Mouse (Mus musculus) hindbrain, embryonic 16.5 days (tissue): Measurements from ENCODE around the gene Fars2. TPM values are rescaled to one million over a fixed set of nuclear protein-coding genes. Genes with fewer than 3 reads are reported as not detected.

Experiments used
- ATAC-seq: fragments of 200-750 bp; cut with Nextera tagmentation; 2 replicates; pipeline ENCODE4 v1.8.0; 2017; ENCODE audit warnings: moderate TSS enrichment, moderate library complexity
- H3K27ac ChIP-seq: fragments of 300-500 bp; sonication (generic); 2 replicates; pipeline ENCODE4 v1.5.1; 2014; ENCODE audit warnings: low read depth, mild to moderate bottlenecking, control low read depth, low read length, moderate library complexity
- H3K27me3 ChIP-seq: fragments of 300-500 bp; sonication (generic); replicated peaks from 2 replicates; pipeline ENCODE4 v1.6.1; 2014; ENCODE audit warnings: low read length; ENCODE audit not compliant: control insufficient read depth, insufficient read depth
- H3K36me3 ChIP-seq: fragments of 300-500 bp; sonication (generic); 2 replicates; pipeline ENCODE4 v1.6.1; 2014; ENCODE audit warnings: mild to moderate bottlenecking, low read length, moderate library complexity, mixed read lengths; ENCODE audit not compliant: control insufficient read depth, insufficient read depth
- H3K4me1 ChIP-seq: fragments of 300-500 bp; sonication (generic); 2 replicates; pipeline ENCODE4 v1.6.1; 2014; ENCODE audit warnings: low read depth, low read length; ENCODE audit not compliant: control insufficient read depth, insufficient read depth
- H3K4me2 ChIP-seq: fragments of 300-500 bp; sonication (generic); 2 replicates; pipeline ENCODE4 v1.6.1; 2014; ENCODE audit warnings: mild to moderate bottlenecking, low read length, control low read depth, moderate library complexity
- H3K4me3 ChIP-seq: fragments of 300-500 bp; sonication (generic); 2 replicates; pipeline ENCODE4 v1.5.1; 2014; ENCODE audit warnings: mild to moderate bottlenecking, low read length, control low read depth, moderate library complexity
- H3K9ac ChIP-seq: fragments of 300-500 bp; sonication (generic); 2 replicates; pipeline ENCODE4 v1.6.1; 2014; ENCODE audit warnings: low read depth, mild to moderate bottlenecking, control low read depth, low read length, moderate library complexity
- H3K9me3 ChIP-seq: fragments of 300-500 bp; sonication (generic); 2 replicates; pipeline ENCODE4 v1.6.1; 2014; ENCODE audit warnings: mild to moderate bottlenecking, low read length, moderate library complexity; ENCODE audit not compliant: control insufficient read depth
- WGBS: fragments of 180-500 bp; shearing (Covaris S2); extraction: QIAGEN DNeasy Blood & Tissue Kit; methylation state at CpG from one replicate; pipeline ENCODE4 v1.1.7; 2014; 5-methylcytosine and 5-hydroxymethylcytosine counted together
- polyA plus RNA-seq: library from polyadenylated mRNA; unstranded; fragments of >200 nt; fragmentation: Nextera tagmentation; extraction: Ambion mirVana; gene quantifications from 2 replicates; pipeline ENCODE4 v1.2.1, GENCODE M21; 2015

The Fars2 gene
- polyA plus RNA-seq, 1 experiment from 2014 or later = 29.2 TPM

GRCm38 (mm10) chr13:36221897-36222296, 104.7 kb downstream of the Fars2 start:
- WGBS = 87% methylated on average over 1 of the region's 1 CpGs
- H3K4me2 ChIP-seq = no peak overlapping the region
- H3K36me3 ChIP-seq = no peaks in the 10 kb centered on the region
- no peaks in the 10 kb centered on the region for H3K4me1 ChIP-seq
- H3K9me3 ChIP-seq = no peaks in the 10 kb centered on the region
- ATAC-seq = no peak
- no peak overlapping the region for H3K9ac ChIP-seq
- H3K27ac ChIP-seq = no peak overlapping the region
- no peak overlapping the region for H3K4me3 ChIP-seq
- H3K27me3 ChIP-seq = no peaks in the 10 kb centered on the region

DNA sequence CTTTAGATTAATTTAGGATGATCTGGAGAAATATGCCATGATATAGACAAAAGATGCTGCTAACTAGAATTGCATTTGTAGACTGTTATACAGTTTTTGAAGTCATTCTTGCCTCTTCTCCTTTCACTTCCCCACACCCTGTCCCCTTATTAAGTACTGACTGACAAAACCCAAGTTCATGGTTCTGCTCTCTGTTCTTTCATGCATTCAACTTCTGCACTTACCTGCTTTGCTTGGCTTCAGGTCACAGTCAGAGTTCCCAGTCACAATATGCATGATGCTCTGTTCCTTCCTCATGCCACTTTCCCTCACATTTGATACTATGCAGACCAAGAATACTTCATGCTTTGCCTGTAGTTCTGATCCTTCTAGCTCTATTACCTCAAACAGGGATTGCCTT, 105.5 kb downstream of the Fars2 start:
- Histone ChIP-seq H3K9me3 (no peaks in the 10 kb centered on the region), H3K4me2 (no peak overlapping the region), H3K27me3 (no peaks in the 10 kb centered on the region), H3K36me3 (no peaks in the 10 kb centered on the region), H3K4me1 (no peaks in the 10 kb centered on the region), H3K27ac (no peak overlapping the region), H3K9ac (no peak overlapping the region), H3K4me3 (no peak overlapping the region)
- no peak for ATAC-seq

GRCm38 (mm10) chr13:36224431-36224830, 107.2 kb downstream of the Fars2 start:
- Histone ChIP-seq H3K9ac (no peak overlapping the region), H3K4me1 (no peaks in the 10 kb centered on the region), H3K27me3 (no peaks in the 10 kb centered on the region), H3K4me2 (no peak overlapping the region), H3K36me3 (no peaks in the 10 kb centered on the region), H3K27ac (no peak overlapping the region), H3K4me3 (no peak overlapping the region), H3K9me3 (no peaks in the 10 kb centered on the region)
- ATAC-seq = no peak
- WGBS = 84% methylated on average over 2 of the region's 2 CpGs

DNA sequence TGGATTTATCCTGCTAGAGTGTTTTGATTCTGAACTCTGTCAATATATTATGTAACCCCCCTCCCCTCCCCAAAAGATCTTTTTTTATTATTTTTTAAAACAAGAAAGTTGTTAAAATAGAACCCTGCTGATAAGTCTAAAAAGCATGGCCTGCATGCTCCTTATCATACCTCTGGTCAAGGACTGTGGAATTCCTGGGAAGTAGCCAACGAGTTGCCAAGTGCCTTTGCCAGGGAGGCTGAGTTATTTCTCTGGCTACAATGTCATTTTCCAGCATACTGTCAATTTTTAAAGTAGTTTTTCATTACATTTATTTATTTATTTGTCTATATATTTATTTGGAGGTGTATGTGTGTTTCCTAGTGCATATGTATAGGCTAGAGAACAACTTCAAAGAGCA, 125.0 kb downstream of the Fars2 start:
- H3K4me3 ChIP-seq = no peak overlapping the region
- no peak overlapping the region for H3K27ac ChIP-seq
- H3K36me3 ChIP-seq = no peaks in the 10 kb centered on the region
- ATAC-seq = no peak
- H3K4me1 ChIP-seq = no peaks in the 10 kb centered on the region
- H3K4me2 ChIP-seq = no peak overlapping the region
- H3K9ac ChIP-seq = no peak overlapping the region
- no peaks in the 10 kb centered on the region for H3K27me3 ChIP-seq
- H3K9me3 ChIP-seq = no peaks in the 10 kb centered on the region
- 83% methylated on average over 1 of the region's 1 CpGs for WGBS

DNA sequence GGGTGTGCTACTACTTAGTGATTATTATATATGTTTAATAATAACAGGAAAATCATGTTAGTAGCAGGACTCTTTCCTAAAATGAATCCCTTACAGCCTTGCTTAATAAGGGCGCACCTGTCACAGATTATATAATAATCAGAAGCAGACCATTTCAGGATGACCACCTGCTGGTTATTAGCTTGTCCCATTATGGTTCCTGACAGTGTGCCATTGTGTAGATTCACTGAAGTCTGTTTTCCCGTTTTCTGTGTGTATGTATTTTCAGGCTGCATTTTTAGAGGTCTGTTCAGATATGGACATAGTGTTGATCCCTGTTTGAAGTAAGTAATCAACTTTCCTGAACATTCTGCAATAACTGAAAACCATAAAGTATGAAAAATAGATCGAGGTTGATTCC, 136.7 kb downstream of the Fars2 start:
- Histone ChIP-seq H3K4me3 (no peak overlapping the region), H3K9ac (no peak overlapping the region), H3K4me2 (no peak overlapping the region), H3K36me3 (no peaks in the 10 kb centered on the region), H3K9me3 (no peaks in the 10 kb centered on the region), H3K4me1 (no peaks in the 10 kb centered on the region), H3K27me3 (no peaks in the 10 kb centered on the region), H3K27ac (no peak overlapping the region)
- ATAC-seq = no peak
- WGBS = 67% methylated on average over 3 of the region's 3 CpGs

GRCm38 (mm10) chr13:36257213-36257612, 140.0 kb downstream of the Fars2 start:
- Histone ChIP-seq H3K27ac (no peak overlapping the region), H3K36me3 (no peaks in the 10 kb centered on the region), H3K9me3 (no peaks in the 10 kb centered on the region; the same call in 1 of the 2 replicates), H3K4me3 (no peak overlapping the region), H3K4me2 (no peak overlapping the region), H3K27me3 (no peaks in the 10 kb centered on the region), H3K4me1 (no peaks in the 10 kb centered on the region), H3K9ac (no peak overlapping the region)
- ATAC-seq = peak; percentile 67; the same call in 1 of the 2 replicates
- 64% methylated on average over 5 of the region's 5 CpGs for WGBS

DNA sequence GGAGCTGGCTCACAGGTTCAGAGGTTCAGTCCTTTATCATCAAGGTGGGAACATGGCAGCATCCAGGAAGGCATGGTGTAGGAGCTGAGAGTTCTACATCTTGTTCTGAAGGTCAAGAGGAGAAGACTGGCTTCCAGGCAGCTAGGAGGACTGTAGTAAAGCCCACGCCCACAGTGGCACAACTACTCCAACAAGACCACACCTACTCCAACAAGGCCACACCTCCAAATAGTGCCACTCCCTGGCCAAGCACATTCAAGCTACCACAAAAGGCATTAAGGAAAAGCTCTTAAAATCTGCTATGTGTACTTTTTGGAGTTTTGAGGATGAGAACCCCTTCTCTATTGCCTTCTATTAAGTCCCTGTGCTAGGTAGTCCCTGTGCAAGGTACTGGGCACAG, 142.5 kb downstream of the Fars2 start:
- Histone ChIP-seq H3K9ac (no peak overlapping the region), H3K9me3 (no peaks in the 10 kb centered on the region; the same call in 1 of the 2 replicates), H3K4me1 (peaks cover 4% of the 10 kb centered on the region; the same call in 1 of the 2 replicates), H3K36me3 (no peaks in the 10 kb centered on the region), H3K27ac (no peak overlapping the region), H3K4me3 (no peak overlapping the region), H3K4me2 (no peak overlapping the region), H3K27me3 (no peaks in the 10 kb centered on the region)
- WGBS = 94% methylated on average over 1 of the region's 1 CpGs
- no peak for ATAC-seq

DNA sequence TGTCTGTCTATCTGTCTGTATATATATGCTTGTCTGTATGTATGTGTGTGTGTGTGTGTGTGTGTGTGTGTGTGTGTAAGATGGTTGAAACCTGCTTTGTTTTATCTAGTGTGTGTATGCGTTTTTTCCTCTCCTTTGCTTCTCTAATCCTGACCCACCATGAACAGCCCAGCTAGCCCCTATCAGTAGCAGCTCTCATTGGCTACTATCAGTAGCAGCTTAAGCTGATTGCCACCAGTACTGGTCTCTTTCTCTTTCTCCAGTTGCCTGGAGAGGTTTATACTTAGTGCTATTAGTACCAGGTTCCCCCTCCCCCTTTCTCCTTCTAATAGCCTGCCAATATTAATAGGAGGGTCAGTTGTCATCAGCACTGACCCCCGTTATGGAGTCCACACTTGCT, 144.1 kb downstream of the Fars2 start:
- no peaks in the 10 kb centered on the region; the same call in 1 of the 2 replicates for H3K9me3 ChIP-seq
- no peak overlapping the region for H3K27ac ChIP-seq
- H3K27me3 ChIP-seq = no peaks in the 10 kb centered on the region
- no peaks in the 10 kb centered on the region for H3K36me3 ChIP-seq
- H3K4me2 ChIP-seq = no peak overlapping the region
- no peak for ATAC-seq
- WGBS = 48% methylated on average over 2 of the region's 2 CpGs
- H3K4me1 ChIP-seq = peaks cover 4% of the 10 kb centered on the region; the same call in 1 of the 2 replicates
- H3K9ac ChIP-seq = no peak overlapping the region
- H3K4me3 ChIP-seq = no peak overlapping the region

- WGBS = 34% methylated on average over 5 of the region's 5 CpGs
- no peak for ATAC-seq
- no peak overlapping the region for H3K27ac ChIP-seq
Measured at GRCm38 (mm10) chr13:36263240-36264095, 146.3 kb downstream of the Fars2 start.

More at GRCm38 (mm10) chr13:36263240-36264095, 146.3 kb downstream of the Fars2 start:
- no peaks in the 10 kb centered on the region; the same call in 1 of the 2 replicates for H3K9me3 ChIP-seq
- no peak overlapping the region for H3K4me3 ChIP-seq
- H3K9ac ChIP-seq = no peak overlapping the region
- H3K27me3 ChIP-seq = no peaks in the 10 kb centered on the region
- no peak overlapping the region for H3K4me2 ChIP-seq
- no peaks in the 10 kb centered on the region for H3K36me3 ChIP-seq
- peaks cover 4% of the 10 kb centered on the region; the same call in 1 of the 2 replicates for H3K4me1 ChIP-seq
